Mouse (Mus musculus) stomach, postnatal 0 days (tissue): ENCODE measurements around the gene Dcaf17. TPM values are rescaled to one million over a fixed set of nuclear protein-coding genes. Genes with fewer than 3 reads are reported as not detected.

Source experiments
- ATAC-seq: fragments of 200-750 bp; cut with Nextera tagmentation; 2 replicates; pipeline ENCODE4 v1.8.0; 2017; ENCODE audit not compliant: low FRiP score, low TSS enrichment
- DNase-seq: peaks from one replicate; pipeline ENCODE4 v3.0.0-alpha.2; 2016; ENCODE audit warnings: low spot score
- H3K27ac ChIP-seq: fragments of 300-500 bp; sonication (generic); replicated peaks from 2 replicates; pipeline ENCODE4 v1.5.1; 2014; ENCODE audit warnings: mild to moderate bottlenecking, control low read depth
- H3K27me3 ChIP-seq: fragments of 300-500 bp; sonication (generic); 2 replicates; pipeline ENCODE4 v1.6.1; 2014; ENCODE audit warnings: low read length; ENCODE audit not compliant: control insufficient read depth, insufficient read depth
- H3K36me3 ChIP-seq: fragments of 300-500 bp; sonication (generic); 2 replicates; pipeline ENCODE4 v1.6.1; 2014; ENCODE audit warnings: low read length, mixed read lengths; ENCODE audit not compliant: control insufficient read depth, insufficient read depth
- H3K4me1 ChIP-seq: fragments of 300-500 bp; sonication (generic); replicated peaks from 2 replicates; pipeline ENCODE4 v1.6.1; 2014; ENCODE audit warnings: antibody characterized with exemption; ENCODE audit not compliant: control insufficient read depth, insufficient read depth
- H3K4me2 ChIP-seq: fragments of 300-500 bp; sonication (generic); replicated peaks from 2 replicates; pipeline ENCODE4 v1.6.1; 2014; ENCODE audit warnings: low read depth, mild to moderate bottlenecking, control low read depth, moderate library complexity
- H3K4me3 ChIP-seq: fragments of 300-500 bp; sonication (generic); 2 replicates; pipeline ENCODE4 v1.5.1; 2014; ENCODE audit warnings: low read depth, low read length, control low read depth
- H3K9ac ChIP-seq: fragments of 300-500 bp; sonication (generic); 2 replicates; pipeline ENCODE4 v1.6.1; 2014; ENCODE audit warnings: mild to moderate bottlenecking, low read length, control low read depth, mixed read lengths
- H3K9me3 ChIP-seq: fragments of 300-500 bp; sonication (generic); 2 replicates; pipeline ENCODE4 v1.6.1; 2016; ENCODE audit warnings: low read length; ENCODE audit not compliant: control insufficient read depth
- CTCF ChIP-seq: IDR thresholded peaks from 2 replicates; pipeline ENCODE4 v1.5.1; 2016; ENCODE audit warnings: antibody characterized with exemption, low read depth, mild to moderate bottlenecking, moderate library complexity
- EP300 ChIP-seq: optimal IDR thresholded peaks from 2 replicates; pipeline ENCODE3; 2016; ENCODE audit warnings: antibody characterized with exemption
- WGBS: fragments of 180-500 bp; shearing (Covaris S2); extraction: QIAGEN DNeasy Blood & Tissue Kit; methylation state at CpG from one replicate; pipeline ENCODE4 v1.1.7; 2014; 5-methylcytosine and 5-hydroxymethylcytosine counted together
- polyA plus RNA-seq: library from polyadenylated mRNA; unstranded; fragments of >200 nt; fragmentation: Nextera tagmentation; extraction: Ambion mirVana; gene quantifications from 2 replicates; pipeline ENCODE4 v1.2.1, GENCODE M21; 2015

The Dcaf17 gene
- polyA plus RNA-seq, result 26.6 and 28.7 TPM in 2 replicates

DNA sequence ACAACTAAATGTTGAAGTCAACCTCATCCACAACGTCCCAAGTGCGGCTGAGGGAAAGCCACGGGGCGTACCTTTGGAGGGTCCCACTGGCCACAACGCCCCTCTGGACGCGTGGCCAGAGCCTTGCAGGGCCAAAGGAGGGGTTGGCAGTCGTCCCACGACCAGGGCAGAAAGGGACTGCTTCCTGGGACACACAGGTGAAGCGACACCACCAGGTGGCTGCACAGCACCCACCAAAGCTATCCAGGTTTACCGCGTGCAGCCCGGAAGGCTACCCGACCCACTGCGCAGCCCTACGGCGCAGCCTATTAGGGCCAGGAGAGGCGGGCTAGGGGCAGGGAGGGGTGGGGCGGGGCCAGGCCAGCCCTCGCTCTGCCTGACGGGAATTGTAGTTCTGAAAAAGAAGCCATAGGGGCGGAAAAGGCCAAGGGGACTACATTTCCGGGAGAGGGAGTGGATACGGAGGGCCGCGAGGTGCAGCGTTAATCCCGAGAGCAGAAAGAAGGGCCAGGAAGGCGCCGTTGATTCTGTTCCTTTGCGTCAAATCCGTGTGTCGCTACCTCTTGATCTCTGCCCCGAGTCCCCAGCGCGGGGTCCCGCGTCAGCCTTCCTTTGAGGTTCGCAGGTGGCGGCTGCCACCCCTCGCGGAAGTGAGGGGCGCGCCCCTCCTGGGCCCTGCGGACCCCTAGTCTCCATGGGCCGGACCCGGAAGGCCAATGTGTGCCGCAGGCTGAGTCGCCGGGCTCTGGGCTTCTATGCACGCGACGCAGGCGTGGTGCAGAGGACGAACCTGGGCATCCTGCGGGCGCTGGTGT is at the start of gene Dcaf17, which contains the start of gene Mettl8:
TSS of gene Dcaf17 (plus strand) at position 29 of the 815 bp plus-strand sequence.
TSS of gene Mettl8 (minus strand) at position 284 of the 815 bp plus-strand sequence.
- no peaks in the 10 kb centered on the region; the same call in 1 of the 2 replicates for H3K36me3 ChIP-seq
- peak within 1 kb of the TSS; percentile 90 for H3K4me3 ChIP-seq
- H3K4me2 ChIP-seq, result peak within 1 kb of the TSS; percentile 86
- DNase-seq (peak; percentile 98), ATAC-seq (peak; percentile 98)
- no peaks in the 10 kb centered on the region for H3K4me1 ChIP-seq
- H3K9me3 ChIP-seq, result no peaks in the 10 kb centered on the region
- no peak for TF ChIP-seq EP300
- peak; percentile 68 for TF ChIP-seq CTCF
- H3K27ac ChIP-seq, result peak within 1 kb of the TSS; percentile 97
- peak within 1 kb of the TSS; percentile 94 for H3K9ac ChIP-seq
- no peaks in the 10 kb centered on the region for H3K27me3 ChIP-seq
- WGBS, result under 1% methylated on average over 56 of the region's 57 CpGs

DNA sequence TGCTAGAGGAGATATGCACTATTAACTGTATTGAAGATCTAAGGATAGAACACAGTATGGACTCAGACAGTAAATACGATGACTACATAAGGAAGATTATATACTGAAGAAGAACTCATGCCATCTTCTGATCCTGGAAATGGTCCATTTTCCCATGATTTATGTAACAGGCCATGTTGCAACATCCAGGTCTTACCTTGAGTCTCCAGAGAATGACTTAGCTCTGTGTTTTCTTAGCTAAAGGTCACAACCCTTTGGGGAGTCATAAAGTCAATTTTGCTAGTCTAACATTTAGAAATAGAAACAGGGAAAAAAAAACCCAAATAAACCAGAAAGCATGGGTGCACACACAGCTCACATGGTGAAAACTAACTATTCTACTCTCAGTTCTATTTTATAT is 43.3 kb upstream of the Dcaf17 start:
- no peaks in the 10 kb centered on the region for H3K36me3 ChIP-seq
- no peak overlapping the region for H3K27ac ChIP-seq
- no peaks in the 10 kb centered on the region for H3K4me1 ChIP-seq
- ATAC-seq (no peak), DNase-seq (no peak)
- 83% methylated on average over 1 of the region's 1 CpGs for WGBS
- TF ChIP-seq EP300 (no peak), CTCF (no peak)
- H3K9ac ChIP-seq, result no peak overlapping the region
- H3K27me3 ChIP-seq, result no peaks in the 10 kb centered on the region
- H3K4me2 ChIP-seq, result no peak overlapping the region
- no peaks in the 10 kb centered on the region for H3K9me3 ChIP-seq
- H3K4me3 ChIP-seq, result no peak overlapping the region

DNA sequence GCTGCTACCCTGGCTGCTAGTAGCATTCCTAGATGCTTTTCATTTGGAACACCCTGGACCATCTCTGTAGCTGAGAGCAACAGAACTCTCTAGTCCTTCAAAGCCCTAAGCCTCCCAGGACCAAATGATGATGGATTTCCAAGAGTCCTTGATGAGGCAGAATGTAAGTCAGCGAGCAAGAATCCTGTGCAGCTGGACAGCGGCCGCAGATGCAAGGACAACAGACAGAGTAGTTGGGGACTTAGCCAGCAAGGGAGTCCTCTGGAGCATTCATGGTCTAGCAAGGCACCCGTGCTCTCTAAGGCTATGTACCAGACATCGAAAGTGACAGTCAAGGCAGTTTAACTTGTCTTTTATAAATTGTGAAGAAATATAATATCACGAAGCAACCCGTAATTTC is 41.6 kb upstream of the Dcaf17 start:
- no peak for DNase-seq
- H3K4me1 ChIP-seq, result no peaks in the 10 kb centered on the region
- H3K27me3 ChIP-seq, result no peaks in the 10 kb centered on the region
- H3K36me3 ChIP-seq, result no peaks in the 10 kb centered on the region
- no peak overlapping the region for H3K9ac ChIP-seq
- ATAC-seq, result no peak
- no peak overlapping the region for H3K27ac ChIP-seq
- no peaks in the 10 kb centered on the region for H3K9me3 ChIP-seq
- no peak for TF ChIP-seq EP300
- no peak for TF ChIP-seq CTCF
- no peak overlapping the region for H3K4me2 ChIP-seq
- 92% methylated on average over 7 of the region's 7 CpGs for WGBS
- no peak overlapping the region for H3K4me3 ChIP-seq

DNA sequence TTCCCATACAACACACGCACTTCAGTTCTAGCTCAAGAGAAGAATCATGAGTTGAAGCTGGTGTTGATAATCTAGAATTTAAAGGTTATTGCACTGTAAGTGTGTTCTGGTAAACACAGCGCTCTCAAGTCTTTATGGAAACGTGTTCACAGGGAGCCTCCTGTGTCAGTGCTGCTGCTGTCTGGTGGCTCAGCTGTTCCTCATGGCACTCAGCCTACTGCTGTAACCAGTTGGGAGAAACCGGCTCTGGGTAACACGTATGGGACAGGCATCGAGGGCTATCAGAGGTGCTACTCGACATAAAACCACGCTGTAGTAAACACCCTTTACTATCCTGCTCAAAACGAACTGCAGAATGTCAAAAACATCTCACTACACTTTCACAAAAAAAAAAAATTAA is 35.9 kb upstream of the Dcaf17 start:
- TF ChIP-seq EP300 (no peak), CTCF (no peak)
- H3K27ac ChIP-seq, result no peak overlapping the region
- H3K9me3 ChIP-seq, result no peaks in the 10 kb centered on the region
- H3K4me1 ChIP-seq, result no peaks in the 10 kb centered on the region
- no peak overlapping the region for H3K9ac ChIP-seq
- H3K4me3 ChIP-seq, result no peak overlapping the region
- no peaks in the 10 kb centered on the region for H3K36me3 ChIP-seq
- WGBS, result 75% methylated on average over 9 of the region's 9 CpGs
- no peak for ATAC-seq
- no peak overlapping the region for H3K4me2 ChIP-seq
- no peak for DNase-seq
- H3K27me3 ChIP-seq, result no peaks in the 10 kb centered on the region

DNA sequence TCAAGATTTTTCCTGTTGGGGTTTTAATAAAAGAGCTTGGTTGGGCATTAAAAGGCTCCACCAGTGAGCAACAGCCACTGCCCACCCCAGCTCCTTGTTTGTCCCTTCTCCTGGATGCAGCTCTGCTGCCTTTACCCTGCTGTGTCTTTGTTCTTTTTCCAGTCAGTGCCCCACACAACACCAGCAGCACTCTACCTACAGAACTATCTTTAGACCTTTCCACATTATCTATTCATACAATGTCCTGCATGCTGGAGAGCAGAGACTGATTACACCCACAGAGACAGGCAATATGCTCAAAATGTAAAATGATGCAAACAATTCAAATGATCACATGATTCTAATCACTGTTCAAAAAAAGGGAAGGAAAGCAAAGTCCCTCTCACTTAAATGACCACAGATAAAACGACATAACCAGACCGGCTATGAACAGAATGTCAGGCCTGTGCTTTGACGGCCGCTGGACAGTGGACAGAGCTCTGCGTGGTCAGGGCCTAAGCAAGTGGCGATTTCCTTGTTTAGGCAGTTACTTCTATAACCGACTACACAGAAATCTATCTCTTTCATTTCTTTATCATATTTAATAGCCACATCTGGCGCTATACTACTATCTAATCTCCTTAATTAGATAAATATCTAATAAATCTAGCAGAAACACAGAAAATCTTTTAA is 35.3 kb upstream of the Dcaf17 start:
- H3K27me3 ChIP-seq, result no peaks in the 10 kb centered on the region
- H3K4me1 ChIP-seq, result no peaks in the 10 kb centered on the region
- no peak overlapping the region for H3K27ac ChIP-seq
- DNase-seq (no peak), ATAC-seq (no peak)
- no peak overlapping the region for H3K4me3 ChIP-seq
- no peaks in the 10 kb centered on the region for H3K36me3 ChIP-seq
- H3K4me2 ChIP-seq, result no peak overlapping the region
- H3K9ac ChIP-seq, result no peak overlapping the region
- 71% methylated on average over 8 of the region's 8 CpGs for WGBS
- H3K9me3 ChIP-seq, result no peaks in the 10 kb centered on the region
- TF ChIP-seq CTCF, result no peak
- TF ChIP-seq EP300, result no peak

DNA sequence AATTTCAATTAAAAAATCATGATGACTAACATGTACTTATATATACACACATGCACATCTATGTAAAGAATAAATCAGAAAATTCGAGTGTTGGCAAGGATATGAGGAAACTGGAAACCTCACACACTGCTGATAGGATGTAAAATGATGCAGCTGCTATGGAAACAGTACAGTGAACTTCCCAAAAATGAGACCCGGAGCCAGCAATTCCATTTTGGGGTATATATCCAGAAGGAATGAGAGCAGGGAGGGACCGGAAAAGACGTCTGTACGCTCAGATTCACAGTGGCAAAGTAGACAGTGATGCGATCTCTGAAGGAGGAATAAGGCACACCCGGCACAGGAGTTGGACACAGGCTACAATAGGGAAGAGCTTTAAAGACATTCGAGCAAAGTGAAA is 34.5 kb upstream of the Dcaf17 start:
- WGBS, result 56% methylated on average over 8 of the region's 8 CpGs
- Histone ChIP-seq H3K36me3 (no peaks in the 10 kb centered on the region), H3K4me3 (no peak overlapping the region), H3K27me3 (no peaks in the 10 kb centered on the region), H3K9ac (no peak overlapping the region), H3K4me1 (no peaks in the 10 kb centered on the region), H3K27ac (no peak overlapping the region), H3K9me3 (no peaks in the 10 kb centered on the region), H3K4me2 (no peak overlapping the region)
- TF ChIP-seq EP300, result no peak
- no peak for TF ChIP-seq CTCF
- ATAC-seq (no peak), DNase-seq (no peak)
